Mouse (Mus musculus) WW6 (cell line): Measurements from ENCODE around the gene Churc1.

ENCODE experiments used
- DNase-seq: peaks from one replicate; pipeline ENCODE4 v3.0.0-alpha.2; 2013; ENCODE audit warnings: low read depth, low spot score

The Churc1 gene

GRCm38 (mm10) chr12:76765354-76765851, at the start of gene Churc1, which contains the start of gene Fntb:
TSS of gene Churc1 (plus strand) at chr12:76765538.
TSS of gene Fntb (plus strand) at chr12:76765589.
- DNase-seq: peak; percentile 88

GRCm38 (mm10) chr12:76718384-76718783, 47.0 kb upstream of the Churc1 start:
- no peak for DNase-seq

- DNase-seq: no peak
These were observed 44.8 kb upstream of the Churc1 start for GRCm38 (mm10) chr12:76720572-76720971.

GRCm38 (mm10) chr12:76722026-76722425, 43.3 kb upstream of the Churc1 start:
- no peak for DNase-seq

- no peak for DNase-seq
These were observed 37.4 kb upstream of the Churc1 start for GRCm38 (mm10) chr12:76727955-76728354.

GRCm38 (mm10) chr12:76750866-76751459, 14.4 kb upstream of the Churc1 start:
- DNase-seq: no peak

GRCm38 (mm10) chr12:76752652-76753318, 12.6 kb upstream of the Churc1 start:
- peak; percentile 28 for DNase-seq

- no peak for DNase-seq
These were observed 728 bp downstream of the Churc1 start for GRCm38 (mm10) chr12:76765901-76766630.

GRCm38 (mm10) chr12:76770841-76771500, 5.6 kb downstream of the Churc1 start:
- DNase-seq: no peak

- no peak for DNase-seq
These were observed 6.2 kb downstream of the Churc1 start for GRCm38 (mm10) chr12:76771540-76771939.

- no peak for DNase-seq
These were observed 9.3 kb downstream of the Churc1 start for GRCm38 (mm10) chr12:76774652-76775051.

- DNase-seq: no peak
These were observed 9.8 kb downstream of the Churc1 start for GRCm38 (mm10) chr12:76775132-76775531.

- no peak for DNase-seq
These were observed 11.6 kb downstream of the Churc1 start for GRCm38 (mm10) chr12:76776898-76777297.

- no peak for DNase-seq
These were observed 12.5 kb downstream of the Churc1 start for GRCm38 (mm10) chr12:76777845-76778244.

- DNase-seq: no peak
These were observed 13.2 kb downstream of the Churc1 start for GRCm38 (mm10) chr12:76778305-76779083.

- no peak for DNase-seq
These were observed 14.6 kb downstream of the Churc1 start for GRCm38 (mm10) chr12:76779951-76780350.

GRCm38 (mm10) chr12:76780639-76781468, 15.5 kb downstream of the Churc1 start:
- no peak for DNase-seq

- no peak for DNase-seq
These were observed 18.8 kb downstream of the Churc1 start for GRCm38 (mm10) chr12:76784056-76784619.

GRCm38 (mm10) chr12:76790446-76791084, 25.2 kb downstream of the Churc1 start:
- DNase-seq: no peak
